Mouse (Mus musculus) frontal cortex, postnatal 36 days (tissue): ENCODE results near the gene Cd55b.

ENCODE experiments used
- DNase-seq, 2 experiments: peaks; one replicate each; pipeline ENCODE4 v3.0.0; 2022; ENCODE audit warnings: low spot score in 2 of 2

The Cd55b gene

GRCm38 (mm10) chr1:130342429-130342828 is 80.4 kb downstream of the Cd55b start:
- DNase-seq: no peak
